Mouse (Mus musculus) MEL (cell line): ENCODE results near the gene Tomm20. TPM values are rescaled to one million over a fixed set of nuclear protein-coding genes. Genes with fewer than 3 reads are reported as not detected.

Source experiments
- DNase-seq: peaks from one replicate; pipeline ENCODE4 v3.0.0; 2011; ENCODE audit warnings: low read depth, low spot score
- H3K27ac ChIP-seq: 2 replicates; pipeline ENCODE4 v1.5.1; 2012; ENCODE audit warnings: low read depth, mild to moderate bottlenecking, control low read depth, low read length, moderate library complexity; ENCODE audit not compliant: control insufficient read depth
- H3K27me3 ChIP-seq, 2 experiments: fragments of 150-350 bp in 1 of 2; sonication (generic) in 1 of 2; 2 replicates each; pipeline ENCODE4 v1.6.1; 2012; ENCODE audit warnings: low read length in 2 of 2, mild to moderate bottlenecking in 2 of 2, improper control_type of control experiment in 1 of 2, moderate library complexity in 1 of 2; ENCODE audit not compliant: insufficient read depth in 2 of 2, control insufficient read depth in 1 of 2
- H3K36me3 ChIP-seq, 2 experiments: 2 replicates each; pipeline ENCODE4 v1.6.1; 2012 to 2014; ENCODE audit warnings: low read length in 2 of 2, improper control_type of control experiment in 1 of 2, inconsistent platforms in 1 of 2, mild to moderate bottlenecking in 1 of 2; ENCODE audit not compliant: insufficient read depth in 2 of 2, control insufficient read depth in 1 of 2
- H3K4me1 ChIP-seq, 2 experiments: fragments of 150-350 bp in 1 of 2; sonication (generic) in 1 of 2; 2 replicates each; pipeline ENCODE4 v1.6.1; 2012; ENCODE audit warnings: low read length in 2 of 2, improper control_type of control experiment in 1 of 2, mild to moderate bottlenecking in 1 of 2; ENCODE audit not compliant: insufficient read depth in 2 of 2, control insufficient read depth in 1 of 2
- H3K4me3 ChIP-seq, 2 experiments: fragments of 150-350 bp in 1 of 2; sonication (generic) in 1 of 2; 2 replicates each; pipeline ENCODE4 v1.5.1; 2012; ENCODE audit warnings: low read depth in 2 of 2, low read length in 2 of 2, mild to moderate bottlenecking in 2 of 2, moderate library complexity in 2 of 2, control low read depth in 1 of 2, improper control_type of control experiment in 1 of 2; ENCODE audit not compliant: control insufficient read depth in 1 of 2, insufficient read depth in 1 of 2
- H3K79me2 ChIP-seq: 2 replicates; pipeline ENCODE4 v1.6.1; 2012; ENCODE audit warnings: mild to moderate bottlenecking, low read length, moderate library complexity; ENCODE audit not compliant: control insufficient read depth, poor library complexity, insufficient read depth
- H3K9ac ChIP-seq: 2 replicates; pipeline ENCODE4 v1.6.1; 2012; ENCODE audit warnings: low read depth, mild to moderate bottlenecking, control low read depth, low read length, moderate library complexity; ENCODE audit not compliant: control insufficient read depth, poor library complexity, severe bottlenecking
- H3K9me3 ChIP-seq: fragments of 150-350 bp; sonication (generic); replicated peaks from 2 replicates; pipeline ENCODE4 v1.6.1; 2012; ENCODE audit warnings: mild to moderate bottlenecking, low read length, improper control_type of control experiment, moderate library complexity; ENCODE audit not compliant: insufficient read depth
- CHD1 ChIP-seq: IDR thresholded peaks from 2 replicates; pipeline ENCODE4 v1.6.1; 2012; ENCODE audit warnings: low read depth, mild to moderate bottlenecking, inconsistent platforms, low read length, improper control_type of control experiment
- GABPA ChIP-seq: IDR thresholded peaks from 2 replicates; pipeline ENCODE4 v1.6.1; 2012; ENCODE audit warnings: low read depth, mild to moderate bottlenecking, inconsistent platforms, low read length, improper control_type of control experiment, moderate library complexity
- HCFC1 ChIP-seq: IDR thresholded peaks from 2 replicates; pipeline ENCODE4 v1.6.1; 2012; ENCODE audit warnings: low read depth, mild to moderate bottlenecking, inconsistent platforms, low read length, improper control_type of control experiment, moderate library complexity
- MAFK ChIP-seq: IDR thresholded peaks from 2 replicates; pipeline ENCODE4 v1.6.1; 2011; ENCODE audit warnings: low read depth, mild to moderate bottlenecking, low read length, improper control_type of control experiment, borderline replicate concordance
- MAX ChIP-seq: IDR thresholded peaks from 2 replicates; pipeline ENCODE4 v1.6.1; 2011; ENCODE audit warnings: low read length, improper control_type of control experiment
- MEF2A ChIP-seq: IDR thresholded peaks from 2 replicates; pipeline ENCODE4 v1.6.1; 2014; ENCODE audit warnings: low read depth, mild to moderate bottlenecking, inconsistent platforms, low read length, improper control_type of control experiment; ENCODE audit not compliant: poor library complexity, insufficient replicate concordance, severe bottlenecking; ENCODE audit errors: extremely low read depth
- MYB ChIP-seq: IDR thresholded peaks from 2 replicates; pipeline ENCODE4 v1.6.1; 2011; ENCODE audit warnings: mild to moderate bottlenecking, low read depth, low read length, improper control_type of control experiment
- POLR2AphosphoS5 ChIP-seq: IDR thresholded peaks from 2 replicates; pipeline ENCODE4 v1.6.1; 2012; ENCODE audit warnings: low read depth, borderline replicate concordance, mild to moderate bottlenecking, inconsistent platforms, low read length, moderate library complexity, mixed read lengths
- RCOR1 ChIP-seq: IDR thresholded peaks from 2 replicates; pipeline ENCODE4 v1.6.1; 2012; ENCODE audit warnings: low read depth, mild to moderate bottlenecking, inconsistent platforms, low read length, improper control_type of control experiment
- SMC3 ChIP-seq: IDR thresholded peaks from 2 replicates; pipeline ENCODE4 v1.6.1; 2011; ENCODE audit warnings: low read depth, low read length, improper control_type of control experiment
- TAL1 ChIP-seq: IDR thresholded peaks from 2 replicates; pipeline ENCODE4 v1.6.1; 2012; ENCODE audit warnings: mild to moderate bottlenecking, inconsistent platforms, low read length, moderate library complexity, mixed read lengths
- TCF12 ChIP-seq: IDR thresholded peaks from 2 replicates; pipeline ENCODE4 v1.6.1; 2014; ENCODE audit warnings: low read depth, mild to moderate bottlenecking, inconsistent platforms, low read length, improper control_type of control experiment, moderate library complexity
- USF2 ChIP-seq, 2 experiments: IDR thresholded peaks; 2 replicates each; pipeline ENCODE4 v1.6.1; 2011 to 2012; ENCODE audit warnings: improper control_type of control experiment in 2 of 2, low read length in 2 of 2, borderline replicate concordance in 1 of 2, inconsistent platforms in 1 of 2, low read depth in 1 of 2, mild to moderate bottlenecking in 1 of 2; ENCODE audit not compliant: insufficient read depth in 1 of 2
- polyA plus RNA-seq, 2 experiments: library from polyadenylated mRNA; stranded (reverse) in 1 of 2; unstranded in 1 of 2; fragments of >175 nt in 1 of 2; fragments of >200 nt in 1 of 2; gene quantifications; 2 replicates each; pipeline versions ENCODE4 v1.2.1 to v1.2.4; 2012; ENCODE audit warnings: low replicate concordance in 2 of 2, low read depth in 1 of 2; ENCODE audit not compliant: insufficient read length in 2 of 2, insufficient read depth in 1 of 2, missing spikeins in 1 of 2
- total RNA-seq: library from RNA; depleted of rRNA; stranded (reverse); fragments of 300-350 nt; gene quantifications from 2 replicates; pipeline ENCODE4 v1.2.3, GENCODE M21; 2012

Gene Tomm20
- total and polyA plus RNA-seq, 3 experiments, result 676 to 886 TPM; not detected in 1

GRCm38 (mm10) chr8:126972649-126973048, 27.0 kb upstream of the Tomm20 start:
- Histone ChIP-seq H3K27ac (no peak overlapping the region), H3K4me1 (peaks cover 4 to 6% of the 10 kb centered on the region in 2 experiments; a peak in 3 of 4 replicates)
- no peak for TF ChIP-seq USF2 (IDR thresholded peaks at IDR 0.05; ENCODE audit: borderline replicate concordance in 1 of 2, insufficient read depth in 1 of 2, low read depth in 1 of 2, low read length in 2 of 2)
- no peak for TF ChIP-seq RCOR1
- no peak for TF ChIP-seq MEF2A

GRCm38 (mm10) chr8:126972102-126972501, 26.5 kb upstream of the Tomm20 start:
- TF ChIP-seq CHD1 (no peak), HCFC1 (no peak), SMC3 (no peak), MAX (no peak), POLR2AphosphoS5 (no peak), TCF12 (no peak), GABPA (no peak), MEF2A (no peak), MYB (no peak), TAL1 (no peak)
- no peaks in the 10 kb centered on the region for H3K27me3 ChIP-seq
- no peak overlapping the region for H3K27ac ChIP-seq
- H3K9ac ChIP-seq, result no peak overlapping the region
- peaks cover 4 to 6% of the 10 kb centered on the region in 2 experiments; a peak in 3 of 4 replicates for H3K4me1 ChIP-seq
- peaks cover 0 to 9% of the 10 kb centered on the region in 2 experiments; a peak in 3 of 4 replicates for H3K36me3 ChIP-seq
- no peak for DNase-seq
- no peaks in the 10 kb centered on the region for H3K9me3 ChIP-seq
- H3K79me2 ChIP-seq, result peaks cover 23% of the 10 kb centered on the region
- no peak overlapping the region for H3K4me3 ChIP-seq

More at GRCm38 (mm10) chr8:126972649-126973048, 27.0 kb upstream of the Tomm20 start:
- H3K4me3 ChIP-seq, result no peak overlapping the region
- no peak for DNase-seq
- H3K27me3 ChIP-seq, result no peaks in the 10 kb centered on the region
- H3K9ac ChIP-seq, result no peak overlapping the region
- peaks cover 19% of the 10 kb centered on the region for H3K79me2 ChIP-seq
- H3K9me3 ChIP-seq, result no peaks in the 10 kb centered on the region
- peaks cover 0 to 9% of the 10 kb centered on the region in 2 experiments; a peak in 3 of 4 replicates for H3K36me3 ChIP-seq

GRCm38 (mm10) chr8:126971314-126971664, 25.6 kb upstream of the Tomm20 start:
- Histone ChIP-seq H3K9me3 (no peaks in the 10 kb centered on the region), H3K9ac (peak overlapping the region; percentile 86), H3K27me3 (no peaks in the 10 kb centered on the region), H3K4me1 (peaks cover 4 to 6% of the 10 kb centered on the region in 2 experiments; a peak in 3 of 4 replicates), H3K79me2 (peaks cover 24% of the 10 kb centered on the region), H3K36me3 (peaks cover 2 to 9% of the 10 kb centered on the region in 2 experiments; a peak in 3 of 4 replicates), H3K4me3 (peak overlapping the region; percentile 57 to 59), H3K27ac (peak overlapping the region; percentile 56)
- 0 out of 2 replicates have a peak, but pooled peaks have one; percentile 42 for TF ChIP-seq MAX
- TF ChIP-seq MAFK, result no peak
- no peak for DNase-seq
